Mouse (Mus musculus): Measurements from ENCODE around the gene Exoc4.

Gene Exoc4

GRCm38 (mm10) chr6:33310486-33310885 is 61.6 kb downstream of the Exoc4 start:
- DNase-seq (ENCODE audit: low read depth, low spot score) = no peak

GRCm38 (mm10) chr6:33322849-33323248 is 74.0 kb downstream of the Exoc4 start:
- DNase-seq (ENCODE audit: low read depth, low spot score) = no peak

DNA sequence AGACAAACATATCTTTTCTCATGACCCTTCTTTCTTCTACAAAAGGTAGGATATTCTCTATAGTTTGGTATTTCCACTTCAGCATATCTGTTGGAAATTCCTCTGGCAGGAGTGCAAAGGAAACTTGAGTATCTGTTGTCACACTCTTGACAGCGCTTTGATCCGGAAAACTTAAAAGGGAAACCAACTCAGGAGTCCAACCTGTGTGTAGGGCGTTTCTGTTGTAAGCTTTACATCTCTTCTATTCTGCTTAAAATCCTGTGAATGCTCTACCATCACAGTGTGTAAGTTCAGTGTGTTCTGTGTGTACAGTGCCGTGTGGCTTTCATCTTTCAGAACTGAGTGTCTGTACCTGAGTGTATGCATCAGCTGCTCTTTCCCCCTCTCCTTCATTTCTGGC is 74.5 kb downstream of the Exoc4 start:
- DNase-seq (ENCODE audit: low read depth, low spot score) = no peak

DNA sequence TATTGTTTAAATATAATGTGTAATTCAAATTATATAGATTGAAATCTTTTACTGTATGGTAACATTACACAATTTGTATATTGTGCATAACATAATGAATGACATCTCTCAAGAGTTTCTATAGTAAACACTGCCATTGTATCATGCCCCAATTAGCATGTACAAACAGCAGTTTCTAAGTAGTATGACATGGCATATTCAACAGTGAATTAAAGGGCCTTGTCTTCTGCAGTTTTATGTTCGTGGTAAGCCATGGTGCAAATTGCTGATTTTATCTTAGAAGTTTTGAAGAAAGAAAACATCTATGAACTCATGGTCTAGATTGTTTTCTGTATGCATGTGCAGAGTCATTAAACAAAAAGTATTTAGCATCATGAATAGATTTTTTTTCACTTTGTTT is 79.4 kb downstream of the Exoc4 start:
- DNase-seq (ENCODE audit: low read depth, low spot score) = no peak

DNA sequence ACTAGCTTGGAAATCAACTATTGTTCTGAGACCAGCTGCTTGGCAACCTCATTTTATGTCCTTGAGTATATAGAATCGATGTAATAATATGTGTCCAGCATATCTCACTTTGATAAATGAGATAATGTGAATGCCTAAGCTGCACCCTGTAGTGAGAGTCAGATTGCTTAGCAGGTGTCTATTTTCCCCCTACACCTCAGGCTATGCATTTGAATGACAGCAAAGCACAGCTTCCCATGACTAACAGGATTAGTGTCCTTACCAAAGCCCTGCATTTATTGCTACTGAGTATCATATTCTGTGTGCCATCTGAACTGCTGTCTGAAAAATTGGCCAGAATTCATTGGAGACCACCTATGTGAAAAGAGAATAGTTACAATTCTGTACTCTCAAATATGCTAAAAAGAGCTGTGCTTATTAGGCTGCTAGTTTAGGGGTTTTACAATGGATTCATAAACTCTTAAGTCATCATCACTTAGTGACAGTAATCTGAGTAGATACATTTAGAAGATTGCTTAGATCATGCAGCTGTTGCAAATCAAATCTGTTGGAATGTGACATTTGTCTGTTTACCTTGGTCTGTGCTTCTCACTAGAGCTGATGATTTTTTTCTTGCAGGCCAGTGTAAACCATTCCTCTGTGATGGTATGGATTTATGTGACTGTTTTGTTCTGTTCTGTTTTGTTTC is 98.3 kb downstream of the Exoc4 start:
- no peak for DNase-seq (ENCODE audit: low read depth, low spot score)

DNA sequence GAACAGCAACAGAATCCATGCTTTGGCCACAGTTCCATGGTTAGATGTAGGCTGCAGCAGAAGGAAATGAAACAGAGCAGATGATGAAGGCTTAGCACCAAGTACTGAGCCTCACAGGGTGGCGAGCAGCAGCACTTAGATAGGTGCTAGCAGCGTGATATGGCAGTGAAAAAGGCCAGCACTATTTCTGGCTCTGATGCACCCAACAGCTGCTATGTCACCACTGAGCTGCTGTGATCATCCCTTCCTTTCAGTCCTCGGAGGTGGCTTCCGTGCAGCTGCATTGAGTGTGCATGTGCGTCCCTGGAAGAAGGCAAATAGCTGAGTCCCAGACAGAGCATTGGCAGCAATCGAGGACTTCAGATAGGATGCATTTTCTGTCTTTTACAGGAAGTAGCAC is 112.7 kb downstream of the Exoc4 start:
- no peak for DNase-seq (ENCODE audit: low read depth, low spot score)

- DNase-seq (ENCODE audit: low read depth, low spot score) = no peak
Measured at GRCm38 (mm10) chr6:33380517-33380916, 131.6 kb downstream of the Exoc4 start.

- DNase-seq (ENCODE audit: low read depth, low spot score) = no peak
Measured at GRCm38 (mm10) chr6:33382176-33382575, 133.3 kb downstream of the Exoc4 start.

DNA sequence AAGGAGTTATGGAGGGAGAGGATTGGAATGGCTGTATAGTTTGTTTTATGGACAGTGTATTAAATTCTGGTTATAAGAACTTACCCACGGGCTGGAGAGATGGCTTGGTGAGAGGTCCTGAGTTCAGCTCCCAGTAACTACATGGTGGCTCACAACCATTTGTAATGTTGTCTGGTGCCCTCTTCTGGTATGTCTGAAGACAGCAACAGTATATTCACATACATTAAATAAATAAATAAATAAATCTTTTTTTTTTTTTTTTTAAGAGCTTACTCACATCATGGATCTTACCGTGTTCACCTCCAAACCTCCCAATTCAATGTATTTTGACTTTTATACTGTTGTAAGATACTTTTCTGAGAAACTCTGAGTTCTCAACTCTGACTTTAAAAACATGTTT is 143.1 kb downstream of the Exoc4 start:
- DNase-seq (ENCODE audit: low read depth, low spot score) = peak; percentile 14

GRCm38 (mm10) chr6:33399491-33399890 is 150.6 kb downstream of the Exoc4 start:
- no peak for DNase-seq (ENCODE audit: low read depth, low spot score)

GRCm38 (mm10) chr6:33401161-33401560 is 152.3 kb downstream of the Exoc4 start:
- no peak for DNase-seq (ENCODE audit: low read depth, low spot score)

DNA sequence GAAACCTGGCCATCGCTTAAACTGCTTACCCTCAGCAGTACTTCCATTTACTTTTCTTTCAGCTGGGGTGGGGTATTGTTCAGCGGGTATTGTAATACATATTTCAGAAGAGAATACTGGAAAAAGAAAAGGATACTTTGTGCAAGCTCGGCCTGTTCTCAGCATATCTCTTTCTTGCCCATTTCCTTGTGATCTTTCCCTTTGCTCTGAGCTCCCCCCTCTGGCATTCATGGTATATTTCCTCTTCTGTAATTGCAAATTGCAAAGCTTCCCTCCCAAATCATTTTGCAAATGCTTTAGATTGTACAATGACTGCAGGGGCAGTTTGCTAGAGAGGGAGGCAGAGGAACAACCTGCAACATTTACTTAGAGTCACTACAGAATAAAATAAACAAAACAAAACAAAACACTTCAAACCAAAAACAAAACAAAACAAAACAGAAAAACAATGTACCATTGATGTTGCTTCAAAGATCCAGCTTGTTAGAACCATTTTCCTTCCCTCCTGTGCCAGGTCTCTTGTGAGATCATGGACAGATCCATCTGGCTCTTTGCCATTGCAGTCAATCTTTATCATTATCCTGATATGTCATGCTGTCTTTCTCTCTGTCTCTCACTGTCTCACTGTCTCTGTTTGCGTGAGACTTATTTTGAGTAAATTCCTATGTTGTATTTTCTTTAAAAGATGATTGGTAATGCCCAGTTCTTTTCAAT is 156.8 kb downstream of the Exoc4 start:
- DNase-seq (ENCODE audit: low read depth, low spot score) = no peak

DNA sequence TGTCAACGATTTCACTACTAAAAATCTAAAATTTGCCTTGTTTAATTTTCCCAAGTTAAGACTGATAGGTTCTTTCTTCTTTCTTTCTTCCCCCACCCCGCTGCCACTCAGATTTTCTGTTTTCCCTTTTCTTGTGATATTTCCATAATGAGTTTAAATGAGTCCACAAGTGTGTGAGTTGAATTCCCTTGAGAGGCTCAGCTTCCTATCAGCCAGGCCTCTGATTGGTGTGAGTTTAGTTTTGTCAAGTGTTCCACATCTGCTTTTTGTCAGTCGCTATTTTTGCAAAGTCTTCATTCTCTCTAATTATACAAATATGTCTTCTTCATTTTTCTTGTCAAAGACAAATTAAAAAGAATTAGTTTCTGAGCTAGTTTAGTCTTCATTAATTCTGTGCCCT is 160.7 kb downstream of the Exoc4 start:
- no peak for DNase-seq (ENCODE audit: low read depth, low spot score)

DNA sequence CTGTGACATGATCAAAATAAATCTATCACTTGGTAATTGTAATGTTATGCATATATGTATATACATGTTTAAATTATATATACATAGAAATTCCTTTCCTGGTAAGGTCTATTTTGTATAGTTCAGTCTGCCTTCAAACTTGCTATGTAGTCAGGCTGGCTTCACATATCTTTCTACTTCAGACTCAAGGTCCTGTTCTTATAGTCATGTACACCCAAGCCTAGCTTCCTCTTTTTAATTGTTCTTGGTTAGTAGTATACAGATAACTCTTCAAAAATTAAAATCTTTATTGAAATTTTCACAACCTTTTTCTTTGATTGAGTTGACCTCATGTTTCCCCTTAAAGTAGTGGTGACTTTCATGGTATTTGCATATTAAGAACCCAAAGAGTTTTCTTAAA is 176.1 kb downstream of the Exoc4 start:
- no peak for DNase-seq (ENCODE audit: low read depth, low spot score)

DNA sequence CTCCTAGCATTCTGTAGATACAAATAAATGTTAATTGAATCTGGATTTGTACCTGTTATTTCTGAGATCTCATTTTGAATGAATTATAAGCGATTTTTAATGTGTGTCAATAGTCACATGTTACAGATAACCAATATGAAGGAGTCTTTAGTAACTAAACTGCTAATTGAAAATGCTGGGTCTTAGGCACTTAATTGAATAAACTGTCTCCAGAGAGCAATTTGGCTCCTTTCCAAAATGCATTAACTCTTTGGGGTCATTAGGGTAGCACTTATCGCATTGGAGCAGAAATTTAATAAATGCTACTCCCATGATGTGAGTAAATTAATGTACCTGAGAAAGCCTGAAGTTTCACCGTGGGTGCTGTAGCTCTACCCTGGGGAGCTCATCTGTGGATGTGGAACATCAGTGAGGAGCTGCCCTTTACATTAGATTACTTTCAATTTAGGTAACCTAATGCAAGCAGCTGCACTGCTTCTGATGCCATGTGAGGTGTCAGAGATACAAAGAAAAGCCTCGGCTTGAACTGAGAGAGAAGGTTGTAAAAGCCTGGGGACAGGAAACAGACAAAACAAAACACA is 182.4 kb downstream of the Exoc4 start:
- DNase-seq (ENCODE audit: low read depth, low spot score) = no peak

DNA sequence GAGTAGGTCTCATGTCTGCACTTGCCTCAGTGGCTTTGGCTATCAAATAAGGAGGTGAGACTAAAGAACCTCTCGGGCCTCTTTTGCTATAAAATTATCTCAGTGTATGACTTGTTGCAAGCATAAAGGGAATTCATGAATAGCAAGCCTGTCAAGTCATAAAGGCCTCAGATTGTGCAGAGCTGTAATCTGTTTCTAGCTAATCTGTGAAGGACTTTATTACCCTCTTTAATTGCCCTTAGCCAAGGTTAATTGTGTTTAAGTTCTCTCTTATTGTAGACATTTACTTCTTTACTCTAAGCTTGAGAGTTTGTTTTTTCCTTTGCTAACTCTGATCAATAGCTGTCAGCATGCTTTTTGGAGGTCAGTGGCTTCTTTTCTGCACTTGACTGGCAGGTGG is 191.6 kb downstream of the Exoc4 start:
- no peak for DNase-seq (ENCODE audit: low read depth, low spot score)

DNA sequence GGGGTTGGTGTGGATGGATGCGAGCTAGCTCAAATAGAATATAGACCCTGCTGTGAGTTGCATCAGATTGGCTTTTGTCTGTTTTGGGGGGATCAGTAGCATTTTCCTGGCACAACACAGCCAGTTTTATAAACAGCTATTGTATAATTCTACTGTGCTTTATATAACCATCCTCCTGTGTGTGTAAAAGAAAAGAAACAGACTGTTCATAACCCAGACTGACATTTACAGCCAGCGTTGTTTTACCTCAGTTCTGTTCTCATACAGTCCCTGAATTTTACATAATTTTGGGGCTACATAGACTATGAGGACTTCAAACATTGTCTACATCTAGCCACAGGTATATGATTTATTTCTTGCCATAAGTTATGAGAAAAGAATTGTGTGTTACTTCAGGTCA is 204.9 kb downstream of the Exoc4 start:
- DNase-seq (ENCODE audit: low read depth, low spot score) = no peak

GRCm38 (mm10) chr6:33454354-33454753 is 205.5 kb downstream of the Exoc4 start:
- DNase-seq (ENCODE audit: low read depth, low spot score) = no peak

DNA sequence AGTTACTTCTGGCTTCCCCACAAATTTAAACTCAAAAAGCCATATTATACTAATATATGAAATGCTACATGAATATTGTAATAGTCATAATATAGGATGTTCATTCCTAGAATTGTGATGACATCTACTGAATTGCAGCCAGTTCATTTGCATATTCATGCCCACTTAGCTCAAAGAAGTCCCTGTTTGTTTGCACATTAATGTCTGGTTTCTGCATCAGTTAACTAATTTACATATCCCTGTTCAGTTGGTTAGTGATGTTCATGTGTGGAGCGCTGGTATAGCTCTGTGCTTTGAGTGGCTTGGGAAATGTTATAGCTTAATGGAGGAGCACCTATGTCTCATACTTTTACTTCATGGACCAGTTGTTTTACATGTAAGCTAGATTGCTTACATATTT is 206.4 kb downstream of the Exoc4 start:
- no peak for DNase-seq (ENCODE audit: low read depth, low spot score)

- DNase-seq (ENCODE audit: low read depth, low spot score) = no peak
Measured at GRCm38 (mm10) chr6:33464862-33465261, 216.0 kb downstream of the Exoc4 start.

- no peak for DNase-seq (ENCODE audit: low read depth, low spot score)
Measured at GRCm38 (mm10) chr6:33465392-33465791, 216.5 kb downstream of the Exoc4 start.

- no peak for DNase-seq (ENCODE audit: low read depth, low spot score)
Measured at GRCm38 (mm10) chr6:33466168-33466839, 217.4 kb downstream of the Exoc4 start.

DNA sequence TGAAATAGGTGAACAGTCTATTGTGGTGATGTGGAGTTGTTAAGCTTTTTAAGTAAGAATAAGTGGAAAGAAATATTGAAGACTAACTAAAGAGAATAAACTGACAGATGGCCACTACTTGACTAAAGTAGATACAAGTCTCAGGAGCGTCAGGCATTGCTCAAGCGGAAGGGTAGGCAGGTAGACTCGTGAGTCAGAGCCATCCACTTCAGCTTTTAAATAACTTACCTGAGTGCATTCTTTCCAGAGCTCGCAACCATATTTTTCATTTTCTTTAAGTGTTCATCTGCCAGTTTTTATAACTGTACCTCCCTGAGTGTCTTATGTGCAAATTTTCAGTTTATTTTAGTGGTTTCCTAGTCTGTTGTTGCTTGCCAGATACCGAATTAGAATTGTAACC is 219.6 kb downstream of the Exoc4 start:
- no peak for DNase-seq (ENCODE audit: low read depth, low spot score)
